Mouse (Mus musculus): ENCODE measurements around the gene Mrps15. TPM values are rescaled to one million over a fixed set of nuclear protein-coding genes. Genes with fewer than 3 reads are reported as not detected.

The Mrps15 gene
- 161 and 164 TPM in 2 replicates for polyA plus RNA-seq (2016; fragmentation: Nextera tagmentation; extraction: Ambion mirVana)

DNA sequence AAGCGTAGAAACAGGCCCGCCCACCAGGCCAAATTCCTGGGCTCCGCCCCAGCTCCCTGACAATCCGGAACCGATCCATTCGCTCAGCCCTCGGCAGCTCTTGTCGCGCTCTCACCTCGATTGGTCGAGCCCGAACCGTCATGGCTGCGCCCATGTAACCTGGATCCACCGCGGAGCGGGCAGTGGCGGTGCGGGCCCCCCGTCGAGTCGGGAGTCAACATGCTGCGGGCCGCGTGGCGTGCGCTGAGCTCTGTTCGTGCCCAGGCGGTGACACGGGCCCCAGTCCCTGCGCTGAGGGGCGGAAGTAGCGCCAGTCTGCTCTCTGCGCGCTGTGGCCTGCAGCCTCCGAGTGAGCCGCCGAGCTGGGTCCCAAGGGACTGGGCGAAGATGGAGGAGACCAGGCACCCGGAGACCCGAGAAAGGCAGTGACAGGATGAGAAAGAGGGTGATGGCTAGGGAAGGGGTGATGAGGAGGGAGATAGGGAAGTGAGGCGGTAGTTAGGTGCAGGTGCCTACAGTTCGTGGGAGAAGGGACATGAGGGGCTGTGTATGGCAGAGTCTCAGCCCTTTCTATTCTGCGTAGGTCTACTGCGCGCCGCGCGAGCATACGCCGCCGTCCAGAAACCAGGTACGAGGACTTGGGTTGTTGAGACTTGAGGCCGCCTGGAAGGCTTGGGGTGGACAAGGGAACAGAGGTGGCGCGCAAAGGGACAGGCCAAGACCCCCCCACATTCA is at the start of gene Mrps15:
Gene Mrps15, plus strand, starts transcription at position 75 of the 735 bp plus-strand sequence.
- peak; percentile 92 for DNase-seq (ENCODE audit: low spot score)
- WGBS: under 1% methylated on average over 56 of the region's 56 CpGs
- Histone ChIP-seq H3K27me3 (replicated peaks; ENCODE audit: low read depth, poor library complexity, severe bottlenecking) (no peaks in the 10 kb centered on the region), H3K4me1 (peaks cover 15% of the 10 kb centered on the region), H3K9me3 (no peaks in the 10 kb centered on the region), H3K36me3 (replicated peaks) (peaks cover 34% of the 10 kb centered on the region), H3K4me3 (peak within 1 kb of the TSS; percentile 90), H3K27ac (replicated peaks) (peak within 1 kb of the TSS; percentile 90)

DNA sequence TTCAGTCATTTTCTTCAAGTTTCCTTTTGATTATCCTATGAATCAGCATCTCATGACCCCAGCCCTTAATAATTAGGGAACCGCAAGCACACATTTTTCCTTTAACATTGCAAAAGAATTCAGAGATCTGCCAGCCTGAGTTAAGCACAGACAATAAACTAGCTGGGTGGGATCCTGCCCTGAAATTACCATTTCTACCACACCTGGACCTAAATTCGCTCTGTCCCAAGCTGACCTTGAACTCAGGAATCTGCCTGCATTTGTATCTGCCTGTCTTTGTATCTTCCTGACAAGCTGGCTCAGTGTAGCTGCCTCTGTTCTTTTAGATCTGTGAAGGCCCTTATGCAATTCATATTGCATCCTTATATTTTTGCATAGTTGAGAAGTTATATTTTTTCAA is 48.9 kb upstream of the Mrps15 start:
- Histone ChIP-seq H3K9me3 (peaks cover 20% of the 10 kb centered on the region), H3K27me3 (replicated peaks; ENCODE audit: low read depth, poor library complexity, severe bottlenecking) (no peaks in the 10 kb centered on the region), H3K36me3 (replicated peaks) (no peaks in the 10 kb centered on the region), H3K4me1 (no peaks in the 10 kb centered on the region), H3K27ac (replicated peaks) (no peak overlapping the region), H3K4me3 (no peak overlapping the region)
- WGBS: 89% methylated on average over 2 of the region's 2 CpGs
- DNase-seq (ENCODE audit: low spot score): no peak

DNA sequence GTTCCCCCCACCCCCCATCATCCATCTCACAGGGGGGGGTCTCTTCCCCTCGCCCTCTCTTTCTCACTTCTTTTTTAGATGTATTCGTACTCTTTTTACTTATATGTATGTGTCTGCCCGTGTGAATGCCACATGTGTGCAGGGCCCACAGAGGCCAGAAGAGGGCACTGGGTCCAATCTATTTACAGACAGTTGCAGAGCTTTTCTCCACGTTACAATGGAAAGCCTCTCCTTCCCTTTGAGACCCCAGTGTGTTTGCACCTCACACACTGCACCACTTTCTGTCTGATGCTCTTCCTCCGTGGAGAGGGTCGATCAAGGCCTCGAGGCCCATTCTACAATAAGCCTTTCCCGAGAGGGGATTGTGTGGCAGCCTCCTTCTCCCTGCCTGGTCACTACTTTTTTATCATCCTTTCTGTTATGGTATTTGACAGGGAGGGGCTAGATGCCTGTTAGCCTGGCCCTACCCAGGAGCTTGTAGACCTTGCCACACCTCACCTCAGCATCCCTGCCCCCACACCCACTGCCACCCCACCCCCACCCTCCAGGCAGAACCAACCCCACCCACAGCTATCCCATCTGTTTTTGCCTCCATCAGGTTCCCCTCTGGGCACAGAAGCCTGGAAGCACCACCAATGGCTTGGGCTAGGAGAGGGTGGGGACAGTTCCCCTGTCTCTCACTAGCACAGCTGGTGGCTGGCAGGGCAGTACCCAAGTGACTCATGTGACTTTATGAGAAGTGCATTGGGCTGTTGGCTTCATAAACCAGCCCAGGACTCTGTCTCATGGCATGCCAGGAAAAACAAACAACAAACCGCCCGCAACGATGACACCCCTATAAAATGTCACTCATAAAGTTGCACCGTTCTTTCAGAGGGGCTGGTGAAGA is 45.2 kb upstream of the Mrps15 start:
- Histone ChIP-seq H3K27ac (replicated peaks) (no peak overlapping the region), H3K27me3 (replicated peaks; ENCODE audit: low read depth, poor library complexity, severe bottlenecking) (no peaks in the 10 kb centered on the region), H3K36me3 (replicated peaks) (no peaks in the 10 kb centered on the region), H3K4me1 (no peaks in the 10 kb centered on the region), H3K9me3 (peaks cover 20% of the 10 kb centered on the region), H3K4me3 (no peak overlapping the region)
- 85% methylated on average over 12 of the region's 12 CpGs for WGBS
- no peak for DNase-seq (ENCODE audit: low spot score)

DNA sequence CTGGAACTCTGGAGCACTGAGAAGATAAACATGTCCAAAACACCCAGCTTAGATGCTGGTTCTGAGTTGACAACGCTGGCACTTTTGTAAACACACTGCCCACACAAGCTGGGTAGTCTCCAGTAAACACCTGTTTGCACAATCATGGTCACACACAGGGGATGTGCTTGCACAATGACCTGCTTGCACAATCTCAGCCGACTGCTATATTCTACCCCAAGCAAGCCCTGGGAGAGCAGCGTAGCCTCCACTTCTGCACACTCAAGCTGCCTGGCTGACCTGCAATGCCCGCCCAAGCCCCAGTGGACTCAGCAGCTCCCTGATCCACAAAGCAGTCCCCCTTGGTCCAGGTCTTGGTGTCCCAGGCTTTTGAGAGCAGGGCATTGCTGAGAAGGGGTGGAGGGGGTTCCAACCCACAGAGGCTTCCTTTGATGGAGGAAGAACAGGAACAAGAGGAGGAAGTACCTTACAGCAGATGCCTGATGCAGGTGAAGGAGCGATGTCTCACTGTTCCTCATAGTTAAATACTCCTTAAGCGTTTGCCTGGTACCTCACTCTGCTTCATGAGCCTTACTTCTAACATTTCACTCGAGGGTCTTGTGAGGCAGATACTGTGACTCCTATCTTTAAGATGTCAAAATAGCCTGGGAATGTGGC is 28.9 kb upstream of the Mrps15 start:
- no peaks in the 10 kb centered on the region for H3K27me3 ChIP-seq (replicated peaks; ENCODE audit: low read depth, poor library complexity, severe bottlenecking)
- no peak overlapping the region for H3K4me3 ChIP-seq
- 84% methylated on average over 7 of the region's 7 CpGs for WGBS
- DNase-seq (ENCODE audit: low spot score): no peak
- no peaks in the 10 kb centered on the region for H3K36me3 ChIP-seq (replicated peaks)
- H3K9me3 ChIP-seq: no peaks in the 10 kb centered on the region
- H3K4me1 ChIP-seq: no peaks in the 10 kb centered on the region; the same call in 1 of the 2 replicates
- no peak overlapping the region for H3K27ac ChIP-seq (replicated peaks)

DNA sequence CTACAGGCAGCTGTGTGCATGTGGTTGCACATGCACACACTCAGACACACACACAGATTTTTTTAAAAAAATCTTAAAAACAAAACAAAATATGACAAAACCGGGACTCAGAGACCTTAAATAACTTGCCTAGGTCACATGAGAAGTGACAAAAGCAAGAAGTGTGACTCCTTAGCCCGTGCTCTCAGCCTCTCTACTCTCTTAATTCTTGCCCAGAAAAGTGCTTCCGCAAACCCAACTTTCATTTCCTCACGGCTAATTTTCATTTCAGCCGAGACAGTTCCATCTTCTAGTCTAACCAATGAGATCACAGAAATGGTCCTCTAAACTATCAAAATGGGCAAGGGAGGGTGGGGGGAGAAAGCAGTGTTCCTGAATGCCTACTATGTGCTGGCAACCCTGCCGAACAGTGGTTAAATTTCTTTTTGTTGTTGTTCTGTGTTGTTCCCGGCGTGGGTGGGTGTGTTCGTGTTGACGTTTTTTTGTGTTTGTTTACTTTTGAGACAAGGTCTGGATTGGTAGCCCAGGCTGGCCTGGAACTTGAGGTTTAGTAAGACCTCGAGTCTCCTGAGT is 27.7 kb upstream of the Mrps15 start:
- H3K27me3 ChIP-seq (replicated peaks; ENCODE audit: low read depth, poor library complexity, severe bottlenecking): no peaks in the 10 kb centered on the region
- no peak overlapping the region for H3K27ac ChIP-seq (replicated peaks)
- H3K36me3 ChIP-seq (replicated peaks): no peaks in the 10 kb centered on the region
- H3K4me3 ChIP-seq: no peak overlapping the region
- WGBS: 82% methylated on average over 11 of the region's 11 CpGs
- H3K9me3 ChIP-seq: no peaks in the 10 kb centered on the region
- DNase-seq (ENCODE audit: low spot score): no peak
- no peaks in the 10 kb centered on the region; the same call in 1 of the 2 replicates for H3K4me1 ChIP-seq

GRCm38 (mm10) chr4:126024303-126024900 is 22.3 kb upstream of the Mrps15 start, which contains the start of gene Csf3r:
TSS of gene Csf3r (plus strand) at chr4:126024550.
- 56% methylated on average over 16 of the region's 16 CpGs for WGBS
- no peaks in the 10 kb centered on the region for H3K4me1 ChIP-seq
- H3K27me3 ChIP-seq (replicated peaks; ENCODE audit: low read depth, poor library complexity, severe bottlenecking): no peaks in the 10 kb centered on the region
- H3K4me3 ChIP-seq: no peak within 1 kb of the TSS
- H3K36me3 ChIP-seq (replicated peaks): no peaks in the 10 kb centered on the region
- DNase-seq (ENCODE audit: low spot score): no peak
- no peaks in the 10 kb centered on the region for H3K9me3 ChIP-seq
- H3K27ac ChIP-seq (replicated peaks): no peak within 1 kb of the TSS

DNA sequence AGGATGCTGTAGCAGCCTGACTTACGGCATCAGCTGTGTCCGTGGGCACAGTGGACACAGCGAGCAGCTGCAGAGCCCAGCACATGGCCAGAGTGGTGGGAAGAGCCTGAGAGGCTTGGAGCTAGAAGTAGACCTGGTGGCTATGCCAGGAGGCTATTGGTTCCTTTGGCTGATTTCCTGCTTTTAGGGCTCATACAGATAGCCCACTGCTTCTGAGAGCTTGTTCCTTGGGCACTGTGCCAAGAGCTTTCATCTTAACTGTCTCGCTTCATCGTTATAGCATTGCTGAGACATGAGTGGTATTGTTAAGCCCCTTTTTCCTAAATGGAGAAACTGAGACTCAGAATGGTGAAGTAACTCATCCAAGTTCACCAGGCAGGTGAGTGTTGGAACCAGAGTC is 20.9 kb upstream of the Mrps15 start:
- Histone ChIP-seq H3K4me1 (no peaks in the 10 kb centered on the region), H3K4me3 (no peak overlapping the region), H3K36me3 (replicated peaks) (no peaks in the 10 kb centered on the region), H3K27me3 (replicated peaks; ENCODE audit: low read depth, poor library complexity, severe bottlenecking) (no peaks in the 10 kb centered on the region), H3K9me3 (no peaks in the 10 kb centered on the region), H3K27ac (replicated peaks) (no peak overlapping the region)
- DNase-seq (ENCODE audit: low spot score): no peak
- 92% methylated on average over 5 of the region's 5 CpGs for WGBS

DNA sequence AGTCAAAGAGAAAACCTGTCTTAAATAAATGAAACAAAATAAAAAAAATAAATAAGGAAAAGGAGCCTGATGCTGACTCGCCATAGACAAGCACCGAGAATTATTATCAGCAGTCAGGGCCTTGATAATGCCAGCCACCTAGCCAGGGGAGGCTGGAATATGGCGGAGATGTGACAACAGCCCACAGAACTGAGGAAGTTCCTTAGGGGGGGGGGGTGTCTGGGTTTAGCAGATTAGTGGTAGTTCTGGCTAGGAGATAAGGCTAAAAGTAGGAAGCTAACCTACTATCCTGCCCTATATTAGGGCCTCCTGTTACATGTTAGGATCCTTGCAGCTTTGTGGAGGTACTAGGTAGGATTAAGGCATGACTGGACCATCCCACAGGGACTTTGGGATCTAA is 18.7 kb upstream of the Mrps15 start:
- H3K9me3 ChIP-seq: no peaks in the 10 kb centered on the region
- no peaks in the 10 kb centered on the region for H3K27me3 ChIP-seq (replicated peaks; ENCODE audit: low read depth, poor library complexity, severe bottlenecking)
- H3K27ac ChIP-seq (replicated peaks): no peak overlapping the region
- WGBS: 80% methylated on average over 3 of the region's 3 CpGs
- DNase-seq (ENCODE audit: low spot score): no peak
- H3K36me3 ChIP-seq (replicated peaks): no peaks in the 10 kb centered on the region
- no peak overlapping the region for H3K4me3 ChIP-seq
- H3K4me1 ChIP-seq: no peaks in the 10 kb centered on the region

GRCm38 (mm10) chr4:126029042-126029441 is 17.7 kb upstream of the Mrps15 start:
- H3K9me3 ChIP-seq: no peaks in the 10 kb centered on the region
- H3K27ac ChIP-seq (replicated peaks): no peak overlapping the region
- H3K4me1 ChIP-seq: no peaks in the 10 kb centered on the region
- no peak overlapping the region for H3K4me3 ChIP-seq
- no peaks in the 10 kb centered on the region for H3K27me3 ChIP-seq (replicated peaks; ENCODE audit: low read depth, poor library complexity, severe bottlenecking)
- WGBS: 69% methylated on average over 3 of the region's 3 CpGs
- DNase-seq (ENCODE audit: low spot score): no peak
- no peaks in the 10 kb centered on the region for H3K36me3 ChIP-seq (replicated peaks)

- WGBS: 83% methylated on average over 5 of the region's 5 CpGs
- H3K27me3 ChIP-seq (replicated peaks; ENCODE audit: low read depth, poor library complexity, severe bottlenecking): no peaks in the 10 kb centered on the region
- H3K4me3 ChIP-seq: no peak overlapping the region
- no peaks in the 10 kb centered on the region for H3K9me3 ChIP-seq
- no peaks in the 10 kb centered on the region for H3K36me3 ChIP-seq (replicated peaks)
- H3K27ac ChIP-seq (replicated peaks): no peak overlapping the region
- H3K4me1 ChIP-seq: no peaks in the 10 kb centered on the region
- DNase-seq (ENCODE audit: low spot score): no peak
Observed at GRCm38 (mm10) chr4:126030705-126031104, 16.0 kb upstream of the Mrps15 start.

GRCm38 (mm10) chr4:126035413-126035812 is 11.3 kb upstream of the Mrps15 start:
- no peak overlapping the region for H3K27ac ChIP-seq (replicated peaks)
- H3K9me3 ChIP-seq: no peaks in the 10 kb centered on the region
- H3K27me3 ChIP-seq (replicated peaks; ENCODE audit: low read depth, poor library complexity, severe bottlenecking): no peaks in the 10 kb centered on the region
- DNase-seq (ENCODE audit: low spot score): no peak
- no peaks in the 10 kb centered on the region for H3K36me3 ChIP-seq (replicated peaks)
- 0 out of 2 replicates have a peak, but pooled peaks cover 3% of the 10 kb centered on the region for H3K4me1 ChIP-seq
- H3K4me3 ChIP-seq: no peak overlapping the region
- WGBS: 84% methylated on average over 5 of the region's 5 CpGs

- no peak overlapping the region for H3K4me3 ChIP-seq
- WGBS: 87% methylated on average over 7 of the region's 7 CpGs
- no peak overlapping the region for H3K27ac ChIP-seq (replicated peaks)
- no peaks in the 10 kb centered on the region for H3K9me3 ChIP-seq
- H3K27me3 ChIP-seq (replicated peaks; ENCODE audit: low read depth, poor library complexity, severe bottlenecking): no peaks in the 10 kb centered on the region
- no peak for DNase-seq (ENCODE audit: low spot score)
- peaks cover 80% of the 10 kb centered on the region for H3K36me3 ChIP-seq (replicated peaks)
- peaks cover 15% of the 10 kb centered on the region for H3K4me1 ChIP-seq
Observed at GRCm38 (mm10) chr4:126051617-126052016, 4.9 kb downstream of the Mrps15 start.

Measured in embryonic facial prominence, embryonic 10.5 days (tissue).